Mouse (Mus musculus): ENCODE results near the gene Fzd7. TPM values are rescaled to one million over a fixed set of nuclear protein-coding genes. Genes with fewer than 3 reads are reported as not detected.
"Not testable (repeated sequence)": the region's sequence is repeated elsewhere in the genome, so short reads cannot be mapped to it uniquely, and the experiment has no call there.

Gene Fzd7
- total RNA-seq (2021), result 1 to 10 TPM; 5.4 to 6.7 TPM
- long read RNA-seq, experiment 1, full-length matches to known transcripts, result 5 of 5 reads
- long read RNA-seq, experiment 1, partial matches to known transcripts, result 0 of 5 reads
- long read RNA-seq, experiment 1, other reads (novel, unspliced or antisense), result 0 of 5 reads
- long read RNA-seq, experiment 2, full-length matches to known transcripts, result 5 of 5 reads
- long read RNA-seq, experiment 2, partial matches to known transcripts, result 0 of 5 reads
- long read RNA-seq, experiment 2, other reads (novel, unspliced or antisense), result 0 of 5 reads

- no peak for DNase-seq (ENCODE audit: low spot score in 2 of 2)
- TF ChIP-seq CTCF (conservative IDR thresholded peaks at IDR 0.05), result no peak; the same call in 1 of the 2 replicates
- peak within 1 kb of the TSS; percentile 79 for H3K27ac ChIP-seq
- H3K4me3 ChIP-seq, result peak within 1 kb of the TSS; percentile 67
These were observed at the start of gene Fzd7 for GRCm38 (mm10) chr1:59482331-59482695. Gene Fzd7 (plus strand): TSS chr1:59482424.

GRCm38 (mm10) chr1:59433296-59433695, 48.9 kb upstream of the Fzd7 start:
- no peak for TF ChIP-seq CTCF (conservative IDR thresholded peaks at IDR 0.05)
- Histone ChIP-seq H3K4me3 (no peak overlapping the region), H3K27ac (no peak overlapping the region)
- no peak for DNase-seq (ENCODE audit: low spot score in 2 of 2)

- no peak for TF ChIP-seq CTCF (conservative IDR thresholded peaks at IDR 0.05)
- DNase-seq (ENCODE audit: low spot score in 2 of 2), result no peak
These were observed 48.2 kb upstream of the Fzd7 start for GRCm38 (mm10) chr1:59434071-59434470.

GRCm38 (mm10) chr1:59435270-59435669, 47.0 kb upstream of the Fzd7 start:
- Histone ChIP-seq H3K27ac (no peak overlapping the region), H3K4me3 (no peak overlapping the region)
- DNase-seq (ENCODE audit: low spot score in 2 of 2), result no peak
- TF ChIP-seq CTCF (conservative IDR thresholded peaks at IDR 0.05), result no peak

More at GRCm38 (mm10) chr1:59434071-59434470, 48.2 kb upstream of the Fzd7 start:
- Histone ChIP-seq H3K27ac (no peak overlapping the region), H3K4me3 (no peak overlapping the region)

GRCm38 (mm10) chr1:59436321-59436720, 45.9 kb upstream of the Fzd7 start:
- Histone ChIP-seq H3K4me3 (no peak overlapping the region), H3K27ac (no peak overlapping the region)
- no peak for DNase-seq (ENCODE audit: low spot score in 2 of 2)
- TF ChIP-seq CTCF (conservative IDR thresholded peaks at IDR 0.05), result no peak

GRCm38 (mm10) chr1:59437927-59438326, 44.3 kb upstream of the Fzd7 start:
- Histone ChIP-seq H3K27ac (no peak overlapping the region), H3K4me3 (no peak overlapping the region)
- DNase-seq (ENCODE audit: low spot score in 2 of 2), result no peak
- TF ChIP-seq CTCF (conservative IDR thresholded peaks at IDR 0.05), result no peak

GRCm38 (mm10) chr1:59438330-59438729, 43.9 kb upstream of the Fzd7 start:
- H3K4me3 ChIP-seq, result no peak overlapping the region
- TF ChIP-seq CTCF (conservative IDR thresholded peaks at IDR 0.05), result no peak
- DNase-seq (ENCODE audit: low spot score in 2 of 2), result no peak
- H3K27ac ChIP-seq, result no peak overlapping the region

GRCm38 (mm10) chr1:59439252-59439651, 43.0 kb upstream of the Fzd7 start:
- no peak for DNase-seq (ENCODE audit: low spot score in 2 of 2)
- no peak for TF ChIP-seq CTCF (conservative IDR thresholded peaks at IDR 0.05)
- H3K4me3 ChIP-seq, result no peak overlapping the region
- H3K27ac ChIP-seq, result no peak overlapping the region

GRCm38 (mm10) chr1:59439941-59440340, 42.3 kb upstream of the Fzd7 start:
- no peak for DNase-seq (ENCODE audit: low spot score in 2 of 2)
- no peak overlapping the region for H3K4me3 ChIP-seq
- H3K27ac ChIP-seq, result no peak overlapping the region
- no peak for TF ChIP-seq CTCF (conservative IDR thresholded peaks at IDR 0.05)

- H3K27ac ChIP-seq; H3K4me3 ChIP-seq; DNase-seq (ENCODE audit: low spot score in 2 of 2): not testable (repeated sequence)
These were observed 39.5 kb upstream of the Fzd7 start for GRCm38 (mm10) chr1:59442721-59443120.

- no peak for DNase-seq (ENCODE audit: low spot score in 2 of 2)
- H3K4me3 ChIP-seq, result no peak overlapping the region
- no peak overlapping the region for H3K27ac ChIP-seq
- no peak for TF ChIP-seq CTCF (conservative IDR thresholded peaks at IDR 0.05)
These were observed 38.0 kb upstream of the Fzd7 start for GRCm38 (mm10) chr1:59444127-59444660.

GRCm38 (mm10) chr1:59445242-59445641, 37.0 kb upstream of the Fzd7 start:
- Histone ChIP-seq H3K4me3 (no peak overlapping the region), H3K27ac (no peak overlapping the region)
- no peak for TF ChIP-seq CTCF (conservative IDR thresholded peaks at IDR 0.05)
- DNase-seq (ENCODE audit: low spot score in 2 of 2), result no peak

GRCm38 (mm10) chr1:59448497-59449270, 33.5 kb upstream of the Fzd7 start:
- no peak overlapping the region for H3K27ac ChIP-seq
- no peak for TF ChIP-seq CTCF (conservative IDR thresholded peaks at IDR 0.05)
- no peak overlapping the region for H3K4me3 ChIP-seq
- no peak for DNase-seq (ENCODE audit: low spot score in 2 of 2)
